Mouse (Mus musculus) common myeloid progenitor, adult 5-6 weeks (primary cell): ENCODE results near the gene Hltf. TPM values are rescaled to one million over a fixed set of nuclear protein-coding genes. Genes with fewer than 3 reads are reported as not detected.
"Not testable (repeated sequence)": the region's sequence is repeated elsewhere in the genome, so short reads cannot be mapped to it uniquely, and the experiment has no call there.

ENCODE experiments used
- ATAC-seq: replicated peaks from 2 replicates; pipeline ENCODE4 v1.8.0; 2016; ENCODE audit warnings: low read depth, mild to moderate bottlenecking, moderate TSS enrichment, inconsistent platforms; ENCODE audit not compliant: poor library complexity, severe bottlenecking
- total RNA-seq: library from RNA; stranded (forward); fragments of 200-1000, 187-1606 nt; gene quantifications from 2 replicates; pipeline ENCODE4 v1.2.3, GENCODE M21; 2017

Gene Hltf
- 39.1 and 44.2 TPM in 2 replicates for total RNA-seq

GRCm38 (mm10) chr3:20057306-20058196 is at the start of gene Hltf:
Gene Hltf (plus strand): TSS chr3:20057811.
- peak; percentile 100 for ATAC-seq

GRCm38 (mm10) chr3:20010464-20010863 is 47.1 kb upstream of the Hltf start:
- ATAC-seq = no peak

GRCm38 (mm10) chr3:20010905-20011304 is 46.7 kb upstream of the Hltf start:
- ATAC-seq = not testable (repeated sequence)

- ATAC-seq = no peak
Measured at GRCm38 (mm10) chr3:20014454-20014853, 43.2 kb upstream of the Hltf start.

GRCm38 (mm10) chr3:20018076-20018475 is 39.5 kb upstream of the Hltf start:
- no peak for ATAC-seq

- ATAC-seq = no peak
Measured at GRCm38 (mm10) chr3:20023832-20024231, 33.8 kb upstream of the Hltf start.

- peak; percentile 24; the same call in 1 of the 2 replicates for ATAC-seq
Measured at GRCm38 (mm10) chr3:20026481-20026880, 31.1 kb upstream of the Hltf start.

GRCm38 (mm10) chr3:20026996-20027689 is 30.5 kb upstream of the Hltf start:
- ATAC-seq = peak; percentile 97

- no peak for ATAC-seq
Measured at GRCm38 (mm10) chr3:20027788-20028187, 29.8 kb upstream of the Hltf start.

- ATAC-seq = peak; percentile 39
Measured at GRCm38 (mm10) chr3:20028640-20029039, 29.0 kb upstream of the Hltf start.

GRCm38 (mm10) chr3:20030807-20031206 is 26.8 kb upstream of the Hltf start:
- no peak for ATAC-seq

GRCm38 (mm10) chr3:20033761-20034718 is 23.6 kb upstream of the Hltf start:
- peak; percentile 27 for ATAC-seq

GRCm38 (mm10) chr3:20034719-20035404 is 22.7 kb upstream of the Hltf start, which contains the start of gene Hps3:
Gene Hps3 (minus strand): TSS chr3:20035315.
- peak; percentile 96 for ATAC-seq

- ATAC-seq = no peak
Measured at GRCm38 (mm10) chr3:20036069-20036468, 21.5 kb upstream of the Hltf start.

- not testable (repeated sequence) for ATAC-seq
Measured at GRCm38 (mm10) chr3:20041461-20041860, 16.1 kb upstream of the Hltf start.

GRCm38 (mm10) chr3:20044736-20045135 is 12.9 kb upstream of the Hltf start:
- not testable (repeated sequence) for ATAC-seq

- no peak for ATAC-seq
Measured at GRCm38 (mm10) chr3:20058197-20058541, 558 bp downstream of the Hltf start.

- peak; percentile 74 for ATAC-seq
Measured at GRCm38 (mm10) chr3:20076145-20077053, 18.8 kb downstream of the Hltf start.
